Mouse (Mus musculus) brain, embryonic 14.5 days (tissue): Measurements from ENCODE around the gene Tectb.

Source experiments
- CTCF ChIP-seq: fragments of 200-500 bp; IDR thresholded peaks from 2 replicates; pipeline ENCODE4 v1.5.1; 2012; ENCODE audit warnings: inconsistent platforms, mild to moderate bottlenecking, moderate library complexity, borderline replicate concordance; ENCODE audit not compliant: insufficient read depth, insufficient read length; ENCODE audit errors: extremely low read depth
- POLR2A ChIP-seq: fragments of 200-500 bp; IDR thresholded peaks from 2 replicates; pipeline ENCODE4 v1.6.1; 2012; ENCODE audit warnings: mild to moderate bottlenecking, inconsistent platforms, borderline replicate concordance; ENCODE audit not compliant: poor library complexity, insufficient read depth, insufficient read length, severe bottlenecking; ENCODE audit errors: extremely low read depth

GRCm38 (mm10) chr19:55241186-55241645 is 60.7 kb downstream of the Tectb start, which contains the start of gene Gucy2g:
- TF ChIP-seq POLR2A, result no peak
- TF ChIP-seq CTCF, result no peak
